Mouse (Mus musculus): ENCODE measurements around the gene Ahrr. TPM values are rescaled to one million over a fixed set of nuclear protein-coding genes. Genes with fewer than 3 reads are reported as not detected.
A peak's percentile ranks its signal among the peaks of the same experiment; 100 is the strongest.

The Ahrr gene
- polyA plus RNA-seq, 1 experiment from 2014 or later: 0.33 TPM

DNA sequence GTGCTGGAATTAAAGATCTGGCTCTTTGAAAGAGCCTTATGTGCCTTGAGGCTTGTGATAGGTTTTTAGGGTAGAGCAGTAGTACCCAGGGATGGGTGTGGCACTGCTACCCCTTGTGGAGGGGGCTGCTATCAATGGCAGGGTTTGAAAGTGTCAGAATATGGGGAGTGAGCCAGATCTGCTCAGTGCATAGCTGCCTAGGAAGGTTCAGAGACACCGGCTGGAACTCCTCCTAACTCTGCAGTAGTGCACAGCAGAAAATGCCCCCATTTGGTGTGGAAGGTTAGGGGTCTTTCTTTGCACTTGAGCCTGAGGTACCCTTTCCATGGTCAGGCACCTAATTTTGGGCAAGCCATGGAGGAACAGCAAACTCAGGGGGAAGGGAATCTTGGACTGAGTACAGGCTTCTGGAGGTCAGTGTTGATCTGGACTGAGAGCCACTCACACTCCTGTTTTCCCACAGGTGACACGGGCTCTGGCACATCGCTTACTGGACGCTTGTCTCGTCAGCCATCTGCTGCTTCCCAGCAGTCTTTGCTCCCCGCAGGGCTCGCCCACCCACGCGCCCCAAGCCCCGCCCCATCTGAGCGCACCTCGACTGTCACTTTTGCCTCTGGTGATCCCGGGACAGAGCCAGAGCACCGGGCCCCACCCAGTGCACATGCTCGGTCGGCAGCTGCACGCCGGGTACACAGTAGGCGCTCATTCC lies 125.6 kb downstream of the Ahrr start:
- WGBS: 11% methylated on average over 19 of the region's 19 CpGs
- no peak overlapping the region for H3K27ac ChIP-seq (replicated peaks)

More for the DNA sequence above, 125.6 kb downstream of the Ahrr start:
- H3K4me3 ChIP-seq (replicated peaks): peak overlapping the region; percentile 51
- peak; percentile 86 for ATAC-seq (ENCODE audit: low FRiP score)
- H3K27me3 ChIP-seq (replicated peaks): no peaks in the 10 kb centered on the region
- peaks cover 22% of the 10 kb centered on the region for H3K36me3 ChIP-seq
- H3K9me3 ChIP-seq (replicated peaks): no peaks in the 10 kb centered on the region
- peak overlapping the region; percentile 55 for H3K9ac ChIP-seq (replicated peaks)
- peaks cover 10% of the 10 kb centered on the region for H3K4me1 ChIP-seq
- H3K4me2 ChIP-seq: peak overlapping the region; percentile 88

Other genes starting within 250 kb of the Ahrr start
- 7.5 and 7.9 TPM in 2 replicates for gene Cep72, start 230.0 kb downstream of the Ahrr start, polyA plus RNA-seq (2015; fragmentation: Nextera tagmentation; extraction: Ambion mirVana)
- gene Slc9a3, start 170.9 kb downstream of the Ahrr start, polyA plus RNA-seq (2015; fragmentation: Nextera tagmentation; extraction: Ambion mirVana): 0.23 and 0.46 TPM in 2 replicates
- gene Exoc3, start 83.6 kb downstream of the Ahrr start, polyA plus RNA-seq (2015; fragmentation: Nextera tagmentation; extraction: Ambion mirVana): 109 and 115 TPM in 2 replicates
- 112 and 118 TPM in 2 replicates for gene Pdcd6, start 25.2 kb upstream of the Ahrr start, polyA plus RNA-seq (2015; fragmentation: Nextera tagmentation; extraction: Ambion mirVana)
- 231 and 262 TPM in 2 replicates for gene Sdha, start 57.9 kb upstream of the Ahrr start, polyA plus RNA-seq (2015; fragmentation: Nextera tagmentation; extraction: Ambion mirVana)
- gene Ccdc127, start 58.0 kb upstream of the Ahrr start, polyA plus RNA-seq (2015; fragmentation: Nextera tagmentation; extraction: Ambion mirVana): 47.6 and 52.0 TPM in 2 replicates
- gene Lrrc14b, start 71.7 kb upstream of the Ahrr start, polyA plus RNA-seq (2015; fragmentation: Nextera tagmentation; extraction: Ambion mirVana): not detected in 2 replicates
- 7.2 and 7.8 TPM in 2 replicates for gene Zfp72, start 98.5 kb upstream of the Ahrr start, polyA plus RNA-seq (2015; fragmentation: Nextera tagmentation; extraction: Ambion mirVana)
- gene Ftl1-ps1, start 107.4 kb upstream of the Ahrr start, polyA plus RNA-seq (2015; fragmentation: Nextera tagmentation; extraction: Ambion mirVana): 72.8 and 92.1 TPM in 2 replicates
- 15.1 and 17.3 TPM in 2 replicates for gene Zfp825, start 201.7 kb upstream of the Ahrr start, polyA plus RNA-seq (2015; fragmentation: Nextera tagmentation; extraction: Ambion mirVana)